Mouse (Mus musculus) stomach, postnatal 0 days (tissue): ENCODE data around the gene Bcor.

Experiments used
- CTCF ChIP-seq: IDR thresholded peaks from 2 replicates; pipeline ENCODE4 v1.5.1; 2016; ENCODE audit warnings: antibody characterized with exemption, low read depth, mild to moderate bottlenecking, moderate library complexity
- EP300 ChIP-seq: optimal IDR thresholded peaks from 2 replicates; pipeline ENCODE3; 2016; ENCODE audit warnings: antibody characterized with exemption

- no peak for TF ChIP-seq CTCF
- TF ChIP-seq EP300, result no peak
These were observed 35.2 kb upstream of the Bcor start for GRCm38 (mm10) chrX:12195234-12195919.
